Mouse (Mus musculus) heart, postnatal 0 days (tissue): ENCODE results near the gene Rbbp4. TPM values are rescaled to one million over a fixed set of nuclear protein-coding genes. Genes with fewer than 3 reads are reported as not detected.

Experiments
- ATAC-seq: fragments of 200-750 bp; cut with Nextera tagmentation; 2 replicates; pipeline ENCODE4 v1.8.0; 2017; ENCODE audit warnings: low read depth, moderate number of reproducible peaks, moderate library complexity; ENCODE audit not compliant: insufficient read depth
- DNase-seq: peaks from one replicate; pipeline ENCODE4 v3.0.0-alpha.2; 2016; ENCODE audit warnings: low spot score
- H3K27ac ChIP-seq: fragments of 300-500 bp; sonication (generic); 2 replicates; pipeline ENCODE4 v1.5.1; 2014; ENCODE audit warnings: low read depth, mild to moderate bottlenecking
- H3K27me3 ChIP-seq: fragments of 300-500 bp; sonication (generic); 2 replicates; pipeline ENCODE4 v1.6.1; 2014; ENCODE audit warnings: low read length, mixed read lengths; ENCODE audit not compliant: control insufficient read depth, insufficient read depth
- H3K36me3 ChIP-seq: fragments of 300-500 bp; sonication (generic); replicated peaks from 2 replicates; pipeline ENCODE4 v1.6.1; 2014; ENCODE audit warnings: low read length, mixed read lengths; ENCODE audit not compliant: control insufficient read depth, insufficient read depth
- H3K4me1 ChIP-seq: fragments of 300-500 bp; sonication (generic); 2 replicates; pipeline ENCODE4 v1.6.1; 2014; ENCODE audit warnings: antibody characterized with exemption; ENCODE audit not compliant: control insufficient read depth, insufficient read depth
- H3K4me2 ChIP-seq: fragments of 300-500 bp; sonication (generic); 2 replicates; pipeline ENCODE4 v1.6.1; 2014; ENCODE audit warnings: low read depth, mild to moderate bottlenecking, low read length, moderate library complexity
- H3K4me3 ChIP-seq: fragments of 300-500 bp; sonication (generic); 2 replicates; pipeline ENCODE4 v1.5.1; 2014; ENCODE audit warnings: low read depth, low read length
- H3K9ac ChIP-seq: fragments of 300-500 bp; sonication (generic); replicated peaks from 2 replicates; pipeline ENCODE4 v1.6.1; 2014; ENCODE audit warnings: low read depth, low read length, mixed read lengths
- H3K9me3 ChIP-seq: fragments of 300-500 bp; sonication (generic); replicated peaks from 2 replicates; pipeline ENCODE4 v1.6.1; 2016; ENCODE audit warnings: low read length; ENCODE audit not compliant: control insufficient read depth
- CTCF ChIP-seq: IDR thresholded peaks from 2 replicates; pipeline ENCODE4 v1.5.1; 2016; ENCODE audit warnings: antibody characterized with exemption, control low read depth, low read depth
- EP300 ChIP-seq: IDR thresholded peaks from 2 replicates; pipeline ENCODE4 v1.6.1; 2016; ENCODE audit warnings: antibody characterized with exemption, low read depth
- WGBS: fragments of 180-500 bp; shearing (Covaris S2); extraction: QIAGEN DNeasy Blood & Tissue Kit; methylation state at CpG from one replicate; pipeline ENCODE4 v1.1.7; 2014; 5-methylcytosine and 5-hydroxymethylcytosine counted together
- polyA plus RNA-seq: library from polyadenylated mRNA; unstranded; fragments of >200 nt; fragmentation: Nextera tagmentation; extraction: Ambion mirVana; gene quantifications from 2 replicates; pipeline ENCODE4 v1.2.1, GENCODE M21; 2015
- total RNA-seq: library from RNA; depleted of rRNA; stranded (reverse); fragments of >200 nt; gene quantifications from 2 replicates; pipeline ENCODE4 v1.2.3, GENCODE M21; 2014; ENCODE audit warnings: low replicate concordance

Gene Rbbp4
- total and polyA plus RNA-seq, 2 experiments from 2014 or later: 97.3 to 222 TPM

DNA sequence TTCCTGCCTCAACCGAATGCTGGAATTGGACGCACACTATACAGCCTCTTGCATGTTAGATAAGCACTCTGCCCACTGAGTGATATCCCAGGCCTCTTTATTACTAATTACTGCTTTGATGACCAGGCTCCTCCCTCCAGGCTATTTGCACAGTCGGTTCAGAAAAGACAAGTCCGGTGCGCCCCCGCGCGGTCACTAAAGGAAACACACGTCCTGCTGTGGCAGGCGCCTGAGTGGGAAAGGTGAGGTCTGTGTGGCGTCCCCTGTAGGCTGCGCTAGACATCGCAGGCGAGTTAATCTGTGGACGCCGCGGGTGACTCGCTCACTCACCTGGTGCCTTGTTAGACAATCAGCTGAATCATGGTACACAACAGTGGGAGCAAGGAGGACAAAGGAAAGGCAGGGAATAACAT lies 58.7 kb downstream of the Rbbp4 start:
- peak; percentile 91 for DNase-seq
- TF ChIP-seq CTCF (peak; percentile 100), EP300 (no peak)
- Histone ChIP-seq H3K4me1 (peaks cover 3% of the 10 kb centered on the region; the same call in 1 of the 2 replicates), H3K4me2 (no peak overlapping the region), H3K27ac (no peak overlapping the region), H3K27me3 (0 out of 2 replicates have a peak, but pooled peaks cover 6% of the 10 kb centered on the region), H3K9me3 (no peaks in the 10 kb centered on the region), H3K9ac (no peak overlapping the region), H3K4me3 (no peak overlapping the region), H3K36me3 (no peaks in the 10 kb centered on the region)
- ATAC-seq: peak; percentile 70; the same call in 1 of the 2 replicates
- under 1% methylated on average over 18 of the region's 18 CpGs for WGBS

DNA sequence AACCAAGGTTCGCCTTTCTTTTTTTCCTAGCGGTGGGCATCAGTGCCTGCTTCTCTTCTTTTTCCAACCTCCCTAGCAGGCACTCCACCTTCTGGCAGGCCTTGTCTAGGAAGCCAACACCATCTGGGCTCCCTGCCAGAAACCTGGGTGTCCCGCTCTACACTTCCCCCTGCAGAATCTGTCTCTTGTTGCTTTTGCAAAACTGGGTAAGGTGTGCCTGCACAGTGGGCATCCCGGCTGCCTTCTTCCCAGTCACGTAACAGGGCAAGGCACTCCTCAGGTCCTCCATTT lies 62.5 kb downstream of the Rbbp4 start:
- H3K27me3 ChIP-seq: 0 out of 2 replicates have a peak, but pooled peaks cover 9% of the 10 kb centered on the region
- ATAC-seq: peak; percentile 37
- H3K27ac ChIP-seq: no peak overlapping the region
- no peaks in the 10 kb centered on the region for H3K9me3 ChIP-seq
- H3K9ac ChIP-seq: no peak overlapping the region
- 0 out of 2 replicates have a peak overlapping the region, but pooled peaks have one; percentile 6 for H3K4me2 ChIP-seq
- peak; percentile 45 for DNase-seq
- peaks cover 3% of the 10 kb centered on the region; the same call in 1 of the 2 replicates for H3K4me1 ChIP-seq
- no peaks in the 10 kb centered on the region for H3K36me3 ChIP-seq
- no peak for TF ChIP-seq EP300
- peak; percentile 55 for TF ChIP-seq CTCF
- no peak overlapping the region for H3K4me3 ChIP-seq
- WGBS: 17% methylated on average over 5 of the region's 5 CpGs

DNA sequence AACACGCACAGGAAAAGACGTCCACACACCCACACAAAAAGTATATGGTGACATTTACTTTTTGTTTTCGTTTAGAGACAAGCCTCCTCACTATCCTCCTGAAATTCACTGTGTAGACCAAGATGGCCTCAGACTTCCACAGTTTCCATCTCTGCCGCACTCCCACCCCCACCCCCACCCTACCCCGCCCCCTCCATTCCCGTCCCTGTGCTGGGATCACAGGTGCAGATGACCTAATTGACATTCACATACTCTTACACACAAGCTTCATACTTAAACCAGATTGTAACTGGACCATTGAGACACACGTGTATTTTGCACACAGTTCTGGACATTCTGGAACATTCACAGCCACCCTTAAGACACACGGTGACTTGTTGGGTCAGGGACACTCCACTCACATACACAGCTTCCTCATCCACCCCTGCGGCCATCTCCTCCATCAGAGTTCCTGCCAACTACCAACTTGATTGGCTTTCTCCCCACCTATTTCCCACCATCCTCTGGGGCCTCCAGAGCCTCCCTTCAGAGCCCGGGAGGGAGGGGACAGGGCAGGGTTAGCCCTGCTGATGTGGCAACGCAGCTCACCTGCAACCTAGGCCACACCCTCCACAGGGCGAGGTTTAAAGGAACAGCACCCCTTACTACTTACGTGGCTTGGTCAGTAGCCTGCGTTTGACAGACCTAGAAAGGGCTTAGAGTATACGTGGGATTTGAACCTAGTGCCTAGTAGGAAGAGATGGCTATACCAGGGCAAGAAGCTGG lies 63.0 kb downstream of the Rbbp4 start:
- no peak overlapping the region for H3K9ac ChIP-seq
- H3K4me2 ChIP-seq: 0 out of 2 replicates have a peak overlapping the region, but pooled peaks have one; percentile 6
- 0 out of 2 replicates have a peak, but pooled peaks cover 9% of the 10 kb centered on the region for H3K27me3 ChIP-seq
- no peak overlapping the region for H3K4me3 ChIP-seq
- H3K27ac ChIP-seq: no peak overlapping the region
- whole genome bisulfite sequencing: 17% methylated on average over 15 of the region's 15 CpGs
- DNase-seq (no peak), ATAC-seq (0 out of 2 replicates have a peak, but pooled peaks have one; percentile 3)
- TF ChIP-seq EP300 (no peak), CTCF (no peak)
- no peaks in the 10 kb centered on the region for H3K9me3 ChIP-seq
- H3K4me1 ChIP-seq: peaks cover 3% of the 10 kb centered on the region; the same call in 1 of the 2 replicates
- no peaks in the 10 kb centered on the region for H3K36me3 ChIP-seq

DNA sequence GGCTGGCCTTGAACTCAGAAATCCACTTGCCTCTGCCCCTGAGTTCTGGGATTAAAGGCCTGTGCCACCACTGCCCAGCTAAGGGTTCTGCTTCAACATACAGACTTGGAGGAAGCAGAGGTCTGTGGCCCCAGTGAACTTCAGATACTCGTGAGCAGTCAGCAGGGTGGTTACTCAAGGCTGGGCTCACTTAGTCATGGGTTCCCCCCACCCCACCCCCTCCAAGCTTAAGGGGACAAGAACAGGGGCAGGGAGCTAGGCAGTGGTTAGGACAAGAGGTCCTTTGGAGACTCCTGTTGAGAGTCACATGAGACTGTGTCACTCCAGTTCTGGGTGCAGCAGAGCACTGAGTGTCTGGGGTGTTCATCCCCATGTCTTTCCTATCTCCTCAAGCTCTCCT lies 66.5 kb downstream of the Rbbp4 start:
- WGBS: 43% methylated on average over 1 of the region's 1 CpGs
- Histone ChIP-seq H3K4me3 (no peak overlapping the region), H3K9ac (no peak overlapping the region), H3K4me2 (no peak overlapping the region), H3K36me3 (no peaks in the 10 kb centered on the region), H3K4me1 (peaks cover 3% of the 10 kb centered on the region; the same call in 1 of the 2 replicates), H3K27me3 (0 out of 2 replicates have a peak, but pooled peaks cover 9% of the 10 kb centered on the region), H3K9me3 (no peaks in the 10 kb centered on the region), H3K27ac (no peak overlapping the region)
- ATAC-seq: no peak
- DNase-seq: no peak
- no peak for TF ChIP-seq EP300
- TF ChIP-seq CTCF: no peak

DNA sequence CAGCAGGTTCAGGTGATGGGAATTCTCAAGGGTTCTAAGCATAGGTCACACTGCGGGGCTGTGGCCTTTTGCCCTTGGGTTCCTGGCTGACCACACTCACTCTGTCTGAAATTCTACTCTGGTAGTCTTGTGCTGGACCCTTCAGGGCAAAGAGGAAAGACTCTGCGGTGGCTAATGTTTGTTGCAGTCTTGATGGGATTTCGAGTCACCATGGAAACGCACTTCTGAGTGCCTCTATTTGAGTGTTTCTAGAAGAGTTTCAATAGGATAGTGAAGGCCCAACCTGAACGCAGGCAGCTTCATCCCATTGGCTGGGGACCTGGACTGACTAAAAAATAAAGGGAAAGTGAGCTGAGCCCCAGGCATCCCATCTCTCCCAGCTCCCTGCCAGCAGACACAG lies 68.3 kb downstream of the Rbbp4 start:
- Histone ChIP-seq H3K36me3 (no peaks in the 10 kb centered on the region), H3K27me3 (0 out of 2 replicates have a peak, but pooled peaks cover 3% of the 10 kb centered on the region), H3K4me3 (no peak overlapping the region), H3K9me3 (no peaks in the 10 kb centered on the region), H3K4me1 (peaks cover 3% of the 10 kb centered on the region; the same call in 1 of the 2 replicates), H3K27ac (no peak overlapping the region), H3K4me2 (no peak overlapping the region), H3K9ac (no peak overlapping the region)
- 91% methylated on average over 5 of the region's 5 CpGs for WGBS
- no peak for ATAC-seq
- TF ChIP-seq CTCF (no peak), EP300 (no peak)
- no peak for DNase-seq
